Mouse (Mus musculus) skeletal muscle tissue, adult 2 months (tissue): Measurements from ENCODE around the gene 1700028K03Rik.

Experiments
- DNase-seq: peaks from one replicate; pipeline ENCODE4 v3.0.0-alpha.2; 2012; ENCODE audit warnings: low read depth, low spot score

Gene 1700028K03Rik

DNA sequence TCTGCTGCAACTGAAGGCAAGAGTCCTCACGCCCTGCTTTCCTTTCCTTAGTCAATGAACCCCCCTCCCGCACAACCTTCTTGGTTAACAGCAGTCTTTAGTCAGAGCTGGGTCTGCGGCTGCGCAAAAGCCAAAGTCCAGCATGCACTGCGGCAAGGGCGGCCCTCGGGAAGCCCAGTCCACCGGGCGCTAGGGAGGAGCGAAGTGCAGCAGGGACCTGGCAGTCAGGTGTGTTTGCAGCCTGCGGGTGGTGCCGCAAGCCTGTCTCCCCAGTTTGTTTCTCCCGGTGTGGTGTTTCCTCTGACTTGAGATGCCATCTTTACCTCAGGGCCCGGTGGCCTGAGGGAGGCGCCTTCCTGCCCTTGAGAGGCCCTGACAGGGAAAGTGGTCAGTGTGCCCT lies at the start of gene 1700028K03Rik:
1700028K03Rik (plus strand) TSS at position 129 of the 400 bp plus-strand sequence.
- no peak for DNase-seq

DNA sequence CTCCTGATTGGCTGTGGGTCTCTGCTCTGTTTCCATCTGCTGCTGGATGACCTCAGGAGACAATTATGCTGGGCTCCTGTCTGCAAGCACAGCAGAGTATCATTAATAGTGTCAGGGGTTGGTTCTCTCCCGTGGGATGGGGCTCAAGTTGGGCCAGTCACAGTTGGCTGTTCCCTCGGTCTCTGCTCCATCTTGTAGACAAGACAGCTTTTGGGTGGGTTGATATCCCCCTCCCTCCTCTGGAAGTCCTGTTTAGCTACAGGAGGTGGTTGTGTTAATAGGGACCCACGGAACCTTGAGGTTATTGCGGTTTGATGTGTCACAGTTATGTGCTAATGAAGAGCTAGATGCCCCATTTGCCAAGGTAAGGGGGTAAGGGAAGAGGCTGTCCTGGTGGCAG lies 45.5 kb upstream of the 1700028K03Rik start:
- DNase-seq = no peak

DNA sequence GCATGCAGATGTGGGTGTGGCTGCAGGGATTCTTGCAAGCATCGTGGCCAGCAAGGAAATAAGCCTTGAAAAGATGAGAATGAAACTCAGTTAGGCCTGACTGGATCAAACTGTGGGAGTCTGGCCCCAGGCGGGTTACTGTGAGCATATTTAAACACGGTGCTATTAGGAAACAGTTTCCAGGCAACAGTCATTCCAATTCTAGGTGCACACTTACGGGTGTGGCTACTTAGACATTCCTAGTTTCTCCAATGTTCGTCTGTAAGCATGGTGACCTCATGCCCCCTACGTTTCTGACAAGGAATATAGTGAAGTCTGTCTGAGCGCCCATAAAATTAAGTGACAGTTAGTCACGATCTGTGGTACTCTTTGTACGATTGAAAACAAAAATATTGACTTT lies 43.5 kb upstream of the 1700028K03Rik start:
- DNase-seq = no peak

DNA sequence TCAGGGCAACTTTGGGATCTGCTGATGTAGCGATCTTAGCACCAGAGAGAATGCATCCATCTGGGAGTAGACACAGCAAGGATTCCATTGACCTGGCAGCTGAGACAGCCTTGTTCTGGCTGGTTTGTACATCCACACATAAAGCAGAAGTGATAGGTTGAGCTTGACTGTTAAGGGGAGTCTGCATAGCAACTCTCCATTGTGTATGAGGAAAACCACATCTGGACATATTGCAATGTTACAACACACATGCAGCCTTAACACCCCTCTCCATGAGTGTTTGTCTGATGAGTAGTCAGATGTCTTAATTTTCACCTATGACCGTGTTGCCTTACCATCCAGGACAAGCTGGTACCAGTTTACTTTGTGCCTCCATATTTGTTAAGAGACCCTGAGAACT lies 42.0 kb upstream of the 1700028K03Rik start:
- no peak for DNase-seq

DNA sequence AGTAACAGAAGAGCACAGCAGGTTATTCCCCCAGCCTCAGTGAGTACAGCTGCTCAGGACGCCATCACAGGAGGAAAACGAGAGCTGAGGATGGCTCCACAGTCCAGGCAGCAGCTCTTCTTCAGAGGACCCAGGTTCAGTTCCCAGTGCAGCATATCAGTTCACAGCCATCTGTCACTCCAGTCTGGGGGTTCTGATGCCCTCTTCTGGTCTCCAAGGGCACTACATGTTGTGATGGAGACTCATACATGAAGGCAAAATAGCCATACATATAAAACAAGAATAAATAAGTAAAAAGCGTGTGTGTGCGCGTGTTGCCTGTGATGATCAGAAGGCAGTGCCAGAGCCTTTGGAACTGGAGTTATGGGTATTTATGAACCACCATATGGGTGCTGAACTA lies 39.8 kb upstream of the 1700028K03Rik start:
- DNase-seq = no peak

DNA sequence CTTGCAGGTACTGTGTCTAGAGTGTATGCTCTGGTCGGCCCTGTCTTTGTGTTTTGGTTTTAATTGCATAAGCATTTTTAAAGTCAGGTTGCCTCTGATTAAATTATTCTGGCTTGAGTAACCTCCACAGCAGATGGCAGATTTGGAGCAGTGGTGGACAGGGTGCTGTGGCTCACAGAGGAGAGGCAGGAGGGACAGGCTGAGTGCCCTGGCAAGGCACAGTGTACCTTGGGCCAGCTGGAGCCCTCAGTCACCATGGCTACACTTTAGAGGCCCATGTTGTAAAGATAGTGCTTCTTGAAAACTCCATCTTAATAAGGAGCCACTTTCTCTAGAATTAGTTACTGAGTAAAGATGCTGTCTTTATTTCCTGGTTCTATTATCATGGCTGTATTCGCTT lies 38.5 kb upstream of the 1700028K03Rik start:
- DNase-seq = no peak

- DNase-seq = no peak
Observed at GRCm38 (mm10) chr5:107497519-107498501, 36.7 kb upstream of the 1700028K03Rik start.

- DNase-seq = no peak
Observed at GRCm38 (mm10) chr5:107498806-107499310, 35.7 kb upstream of the 1700028K03Rik start.

DNA sequence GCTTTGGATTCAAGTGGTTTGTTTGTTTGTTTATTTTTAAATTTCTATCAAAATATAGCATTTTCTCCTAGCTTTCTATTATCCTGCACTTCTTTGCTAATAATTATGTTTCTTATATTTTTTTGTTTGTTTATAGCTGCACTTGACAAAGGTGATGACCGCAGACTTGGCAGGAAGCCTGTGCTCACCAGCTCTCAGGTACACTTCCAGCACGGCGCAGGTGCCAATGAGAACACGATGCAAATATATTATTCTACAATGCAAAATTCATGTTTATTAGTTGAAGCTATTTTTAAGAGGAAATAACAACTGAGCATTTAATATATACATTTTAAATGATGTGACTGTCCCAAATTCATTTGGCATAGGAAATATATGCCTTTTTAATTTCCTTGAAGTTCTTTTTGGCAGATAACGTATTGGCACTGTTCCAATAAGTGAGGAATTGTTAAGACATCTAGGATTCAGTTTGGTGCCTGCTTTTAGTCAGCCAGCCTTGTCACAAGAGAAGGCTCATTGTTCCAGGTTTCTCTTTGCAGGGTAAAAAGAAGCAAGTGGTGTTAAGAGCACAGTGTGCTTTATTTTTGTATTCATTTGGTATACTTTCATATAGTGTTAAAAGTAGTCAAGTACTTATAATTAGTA lies 34.5 kb upstream of the 1700028K03Rik start:
- DNase-seq = no peak

GRCm38 (mm10) chr5:107500741-107501140 lies 33.8 kb upstream of the 1700028K03Rik start:
- no peak for DNase-seq

DNA sequence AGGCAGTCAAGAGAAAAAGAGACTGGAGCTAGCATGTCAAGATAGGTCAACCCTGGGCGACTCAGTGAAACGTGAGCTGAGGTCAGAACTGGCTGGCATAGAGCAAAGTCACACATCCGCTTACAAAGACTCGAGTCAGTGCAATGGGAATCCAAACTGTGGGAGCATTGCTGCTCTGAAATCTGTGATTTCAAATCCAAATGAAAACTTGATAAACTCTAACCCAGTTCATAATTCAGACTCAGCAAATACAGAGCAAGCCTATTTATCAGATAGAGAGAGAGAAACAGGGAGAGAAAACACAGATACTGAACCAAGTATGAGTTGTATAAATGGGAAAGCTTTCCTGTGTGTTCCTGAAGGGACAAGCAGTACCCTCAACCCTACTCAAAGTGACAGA lies 27.2 kb upstream of the 1700028K03Rik start, which contains the start of gene Gm42669:
Gm42669 (plus strand) TSS at position 301 of the 400 bp plus-strand sequence.
- DNase-seq = no peak

- peak; percentile 77 for DNase-seq
Observed at GRCm38 (mm10) chr5:107510503-107510902, 24.0 kb upstream of the 1700028K03Rik start.

DNA sequence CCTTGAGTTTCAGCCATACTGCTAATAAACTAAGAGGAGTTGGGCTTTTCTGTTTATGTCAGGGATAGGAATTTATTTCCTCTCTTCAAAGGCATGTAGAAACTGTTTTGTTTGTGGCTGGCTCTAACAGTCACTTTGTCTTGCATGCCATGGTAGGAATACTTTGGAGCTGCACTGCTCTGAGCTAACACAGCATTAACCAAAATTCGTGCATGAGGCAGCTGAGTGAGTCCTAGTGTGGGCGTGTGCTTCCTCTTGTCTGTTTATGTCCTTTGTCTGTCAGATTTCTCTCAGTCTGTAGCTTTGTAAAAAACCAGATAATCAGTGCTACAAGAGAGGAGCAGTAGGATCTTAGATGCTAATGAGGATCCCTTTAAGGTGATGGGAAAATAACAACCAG lies 23.2 kb upstream of the 1700028K03Rik start:
- no peak for DNase-seq

- DNase-seq = no peak
Observed at GRCm38 (mm10) chr5:107513583-107513982, 20.9 kb upstream of the 1700028K03Rik start.

GRCm38 (mm10) chr5:107515453-107515852 lies 19.1 kb upstream of the 1700028K03Rik start:
- DNase-seq = no peak

GRCm38 (mm10) chr5:107516087-107516486 lies 18.4 kb upstream of the 1700028K03Rik start:
- no peak for DNase-seq

- no peak for DNase-seq
Observed at GRCm38 (mm10) chr5:107518602-107519001, 15.9 kb upstream of the 1700028K03Rik start.

DNA sequence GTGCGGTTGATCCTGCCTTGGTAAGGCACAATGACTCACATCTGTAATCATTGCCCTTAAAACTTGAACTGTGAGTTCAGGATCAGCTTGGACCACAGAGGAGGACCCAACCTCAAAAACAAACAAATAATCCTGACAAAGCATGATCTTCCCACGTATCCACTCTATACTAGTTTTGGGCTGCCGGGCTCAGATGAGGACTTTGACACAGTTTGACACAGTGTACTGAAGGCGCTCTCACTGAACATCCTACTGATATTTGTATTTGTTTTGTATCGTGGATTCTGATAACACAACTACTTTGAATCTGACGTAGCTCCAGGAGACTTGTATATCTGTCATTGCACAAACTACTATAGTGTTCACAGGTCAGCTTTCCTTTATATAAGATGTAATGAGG lies 13.1 kb upstream of the 1700028K03Rik start:
- DNase-seq = no peak

- DNase-seq = peak; percentile 76
Observed at GRCm38 (mm10) chr5:107521897-107522296, 12.6 kb upstream of the 1700028K03Rik start.

GRCm38 (mm10) chr5:107524281-107524680 lies 10.2 kb upstream of the 1700028K03Rik start:
- no peak for DNase-seq

DNA sequence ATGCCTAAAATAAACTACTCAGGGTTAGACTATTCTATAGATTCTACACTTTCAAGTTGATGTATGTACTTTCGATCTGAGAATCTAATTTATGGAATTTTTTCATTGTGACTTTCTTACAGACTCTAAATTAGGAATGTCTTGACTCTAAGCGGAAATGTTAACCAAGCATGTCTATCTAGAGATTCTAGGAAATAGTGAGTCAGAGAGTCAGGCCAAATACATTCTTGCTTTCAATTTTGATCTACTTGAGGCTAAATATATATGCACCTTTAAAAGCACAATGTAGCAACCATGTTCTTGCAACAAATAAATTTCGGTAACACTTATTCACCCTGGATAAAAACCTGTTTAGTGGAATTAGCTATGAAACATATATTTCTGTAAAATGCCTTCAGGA lies 5.7 kb upstream of the 1700028K03Rik start:
- DNase-seq = no peak

- no peak for DNase-seq
Observed at GRCm38 (mm10) chr5:107533590-107533989, 919 bp upstream of the 1700028K03Rik start.
